Mouse (Mus musculus): Measurements from ENCODE around the gene Ing2.

Gene Ing2

DNA sequence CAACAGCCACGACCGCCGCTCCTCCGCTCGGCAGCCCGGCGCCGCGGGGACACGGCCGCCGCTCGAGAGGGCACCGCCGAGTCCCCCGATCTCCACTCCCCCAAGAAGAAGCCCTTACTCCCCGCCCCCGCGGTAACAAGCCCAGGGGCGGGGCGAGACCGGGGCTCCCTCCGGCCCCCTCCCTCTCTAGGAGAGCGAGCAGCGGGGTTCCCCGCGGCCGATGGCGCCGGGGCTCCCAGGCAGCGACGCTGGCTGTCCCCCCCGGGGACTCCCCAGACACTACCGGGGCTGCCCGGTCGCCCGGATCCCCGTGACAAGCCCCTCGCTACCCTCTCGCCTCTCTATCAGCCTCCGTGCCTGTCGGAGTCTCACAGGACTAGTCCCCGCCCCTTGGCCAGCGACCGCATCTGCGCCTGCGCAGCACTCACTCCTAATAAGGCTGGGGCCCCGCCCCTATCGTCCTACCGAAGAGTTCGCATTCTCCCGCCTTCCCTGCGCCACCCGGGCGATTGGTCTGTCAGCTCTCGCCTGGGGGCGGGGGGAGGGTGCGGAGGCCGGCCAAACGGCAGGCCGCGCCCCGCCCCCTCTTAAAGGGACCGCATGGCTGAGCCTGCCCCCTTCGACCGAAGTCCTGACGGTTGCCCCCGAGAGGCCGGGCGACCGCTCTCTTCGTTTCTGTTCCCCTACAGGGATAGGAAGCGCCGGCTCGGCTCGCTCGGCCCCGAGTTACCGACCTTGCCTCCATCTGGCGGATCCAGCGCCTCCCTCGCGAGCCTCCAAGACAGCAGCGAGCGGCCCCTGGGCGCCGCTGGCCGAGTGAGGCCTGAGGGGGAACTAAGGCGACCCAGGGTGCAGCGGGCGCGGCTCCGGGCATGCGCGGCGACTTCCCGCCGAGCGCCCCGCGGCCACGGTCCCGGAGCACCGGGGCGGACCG, at the start of gene Ing2:
Gene Ing2 (minus strand): TSS at position 780 of the 934 bp plus-strand sequence.
- DNase-seq (ENCODE audit: low spot score) = peak; percentile 100

DNA sequence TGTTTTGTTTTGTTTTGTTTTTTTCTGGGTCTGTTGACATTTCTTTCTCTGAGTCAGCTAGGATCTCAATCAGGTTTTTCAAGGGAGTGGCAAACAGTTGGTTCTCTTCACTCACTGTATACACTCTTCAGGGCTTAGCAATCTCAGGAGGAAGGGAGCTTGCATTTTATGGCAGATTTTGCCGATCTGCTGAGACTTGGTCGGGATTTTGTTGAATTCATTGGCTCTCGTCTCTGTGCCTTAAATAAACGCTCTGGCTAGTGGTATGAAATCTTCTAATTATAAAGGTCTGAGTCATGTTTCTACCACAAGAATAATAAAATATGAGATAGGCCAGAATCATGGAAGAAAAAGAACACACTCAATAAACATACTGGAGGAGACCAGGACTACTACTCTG, 46.3 kb upstream of the Ing2 start:
- DNase-seq (ENCODE audit: low spot score) = no peak

DNA sequence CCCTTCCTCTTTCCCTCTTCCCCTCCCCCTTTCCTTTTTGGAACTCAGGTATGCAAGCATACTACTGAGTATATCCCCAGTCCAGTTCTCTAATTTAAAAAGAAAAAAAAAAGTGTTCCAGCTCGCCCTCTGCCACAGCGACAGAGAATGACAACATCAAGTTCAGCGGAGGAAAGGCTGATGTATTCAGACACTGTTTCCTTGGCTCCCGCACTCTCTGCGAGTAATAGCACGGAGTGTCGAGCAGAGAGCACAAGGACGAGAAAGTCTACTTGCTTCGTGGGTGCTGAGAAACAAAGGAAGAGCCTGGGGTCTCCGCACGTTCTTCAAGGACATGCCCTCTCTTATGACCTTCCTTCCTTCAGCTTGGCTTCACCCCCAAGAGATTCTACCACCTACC, 43.3 kb upstream of the Ing2 start:
- DNase-seq (ENCODE audit: low spot score) = no peak

- peak; percentile 92 for DNase-seq (ENCODE audit: low spot score)
Measured at GRCm38 (mm10) chr8:47713761-47714745, 38.7 kb upstream of the Ing2 start, which contains the start of gene Cdkn2aip. TSS of gene Cdkn2aip (minus strand) at chr8:47713932.

- DNase-seq (ENCODE audit: low spot score) = peak; percentile 8
Measured at GRCm38 (mm10) chr8:47713171-47713663, 37.9 kb upstream of the Ing2 start.

GRCm38 (mm10) chr8:47708106-47708505, 32.8 kb upstream of the Ing2 start:
- no peak for DNase-seq (ENCODE audit: low spot score)

DNA sequence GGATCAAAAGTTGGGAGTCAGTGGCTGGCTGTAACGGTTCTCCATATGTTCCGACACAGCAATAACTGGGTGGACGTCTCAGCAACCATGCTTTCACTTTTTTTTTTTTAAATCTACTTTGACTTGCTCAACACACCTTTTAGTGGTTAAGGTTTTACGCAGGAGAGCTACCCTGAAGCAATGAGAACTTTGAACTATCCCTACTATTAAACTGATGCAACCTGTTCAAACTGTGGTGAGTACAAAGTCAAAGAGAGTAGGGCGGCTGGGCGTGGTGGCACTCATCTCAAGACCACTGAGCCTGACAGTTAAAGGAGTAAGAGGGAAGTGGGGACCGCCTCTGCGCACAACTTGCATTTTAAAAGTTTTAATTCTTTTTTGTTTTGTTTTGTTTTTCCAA, 31.4 kb upstream of the Ing2 start:
- DNase-seq (ENCODE audit: low spot score) = no peak

DNA sequence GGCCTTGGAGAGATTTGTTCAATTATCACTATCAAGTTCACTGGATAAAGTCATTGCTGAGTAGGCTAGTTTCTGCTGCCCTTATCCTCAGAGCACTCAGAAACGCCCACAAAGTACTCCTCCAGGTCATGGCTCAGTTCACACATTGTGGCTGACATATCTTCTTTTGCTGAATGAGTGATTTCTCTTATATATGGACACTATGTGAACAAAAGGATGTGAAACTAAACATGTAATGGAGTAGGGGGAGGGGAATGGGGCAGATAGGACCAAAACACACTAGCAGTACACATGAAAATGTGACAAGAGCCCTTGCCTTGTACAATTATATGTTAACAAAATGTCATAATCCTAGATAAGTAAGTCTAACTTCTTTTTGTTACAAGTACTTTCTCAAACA, 27.0 kb upstream of the Ing2 start:
- DNase-seq (ENCODE audit: low spot score) = no peak

GRCm38 (mm10) chr8:47697696-47698095, 22.3 kb upstream of the Ing2 start:
- no peak for DNase-seq (ENCODE audit: low spot score)

DNA sequence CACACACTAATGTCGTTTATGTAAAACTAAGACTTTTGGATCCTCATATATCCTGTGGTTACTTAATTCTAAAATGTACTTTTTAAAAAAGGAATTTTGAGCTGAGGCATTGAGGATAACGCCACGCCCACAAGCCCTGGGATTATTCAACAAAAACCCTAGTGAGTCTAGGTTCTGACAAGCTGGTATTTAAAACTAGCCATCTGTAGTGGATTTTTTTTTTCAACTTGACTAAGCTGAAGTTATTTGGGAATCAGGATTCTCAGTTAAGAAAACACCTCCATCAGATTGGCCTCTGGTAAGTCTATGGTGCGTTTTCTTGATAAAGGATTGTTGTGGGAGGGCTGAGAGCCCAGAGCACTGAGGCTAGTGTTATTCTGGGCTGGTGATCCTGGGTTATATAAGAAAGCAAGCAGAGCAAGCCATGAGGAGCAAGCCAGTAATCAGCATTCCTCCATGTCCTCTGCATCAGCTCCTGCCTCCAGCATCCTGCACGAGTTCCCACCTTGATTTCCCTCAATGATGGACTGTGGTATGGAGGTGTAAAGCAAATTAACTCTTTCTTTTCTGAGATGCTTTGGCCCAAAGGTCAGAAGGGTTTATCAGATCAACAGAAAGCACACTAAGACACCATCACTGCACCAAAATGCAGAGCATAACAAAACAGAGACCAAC, 20.2 kb upstream of the Ing2 start:
- peak; percentile 35 for DNase-seq (ENCODE audit: low spot score)

GRCm38 (mm10) chr8:47693119-47693518, 17.8 kb upstream of the Ing2 start:
- DNase-seq (ENCODE audit: low spot score) = peak; percentile 85

DNA sequence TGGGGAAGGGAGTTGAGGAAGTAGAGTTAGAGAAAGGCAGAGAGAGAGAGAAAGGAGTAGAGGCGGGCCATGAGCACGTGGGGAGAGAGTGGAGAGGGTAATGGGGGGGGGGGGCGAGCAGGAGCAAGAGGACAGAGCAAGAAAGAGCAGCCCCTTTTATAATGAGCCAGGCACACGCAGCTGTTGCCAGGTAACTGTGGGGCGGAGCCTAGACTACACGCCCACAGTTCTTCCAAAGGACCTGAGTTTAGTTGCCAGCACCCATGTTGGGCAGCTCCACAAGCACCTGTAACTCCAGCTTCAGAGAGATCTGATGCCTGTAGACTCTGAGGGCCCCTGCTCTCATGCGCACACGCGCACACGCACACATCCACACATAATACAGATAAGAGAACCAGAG, 16.5 kb upstream of the Ing2 start:
- no peak for DNase-seq (ENCODE audit: low spot score)

- no peak for DNase-seq (ENCODE audit: low spot score)
Measured at GRCm38 (mm10) chr8:47691303-47691702, 15.9 kb upstream of the Ing2 start.

DNA sequence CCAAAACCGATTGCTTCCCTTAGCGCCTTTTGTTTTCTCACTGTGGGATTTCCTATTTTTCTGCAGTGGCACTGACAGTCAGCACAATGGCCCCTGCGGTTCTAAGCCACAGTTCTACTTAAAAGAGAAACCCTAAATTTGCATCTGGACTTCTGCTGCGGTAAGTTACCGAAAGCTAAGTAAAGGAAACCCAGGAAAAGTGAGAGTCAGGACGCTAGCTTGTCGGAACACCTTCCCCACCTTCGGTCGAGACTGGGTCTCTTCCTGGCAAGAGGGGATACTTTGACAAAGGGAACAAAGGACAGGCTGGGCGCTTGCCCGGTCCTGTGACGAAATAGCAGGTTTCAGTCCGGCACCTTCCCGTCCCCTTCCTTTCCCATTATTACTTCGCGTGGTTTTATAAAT, 15.3 kb upstream of the Ing2 start:
- no peak for DNase-seq (ENCODE audit: low spot score)

DNA sequence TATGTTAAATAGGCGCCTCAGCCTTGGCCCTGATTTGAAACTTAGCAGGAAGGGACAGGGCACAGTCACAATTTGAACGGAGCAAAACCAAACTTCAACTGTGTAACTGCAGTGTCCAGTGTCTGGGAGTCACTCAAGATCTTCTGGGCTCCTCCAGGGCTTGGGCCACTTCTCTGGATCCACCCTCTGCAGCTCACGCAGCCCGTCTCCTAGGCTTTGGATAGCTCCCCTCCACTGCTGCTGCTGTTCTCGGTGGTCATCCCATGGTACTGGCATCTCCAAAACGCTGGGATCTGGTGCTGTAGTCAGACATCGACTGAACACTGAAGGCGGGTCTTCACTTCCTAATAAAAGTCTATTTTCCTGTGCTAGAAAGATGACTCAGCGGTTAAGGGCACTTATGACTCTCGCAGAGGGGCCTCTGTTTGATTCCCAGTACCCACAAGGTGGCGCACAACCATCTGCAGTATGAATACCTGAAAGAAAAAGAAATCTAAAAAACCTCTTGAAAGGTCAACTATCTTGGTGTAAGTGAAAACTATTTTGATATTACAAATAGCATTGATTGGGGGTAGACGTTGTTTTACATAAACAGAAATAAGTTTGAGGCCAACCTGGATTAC, 14.5 kb upstream of the Ing2 start:
- no peak for DNase-seq (ENCODE audit: low spot score)

- DNase-seq (ENCODE audit: low spot score) = no peak
Measured at GRCm38 (mm10) chr8:47684441-47684840, 9.1 kb upstream of the Ing2 start.

GRCm38 (mm10) chr8:47683994-47684393, 8.6 kb upstream of the Ing2 start:
- no peak for DNase-seq (ENCODE audit: low spot score)

DNA sequence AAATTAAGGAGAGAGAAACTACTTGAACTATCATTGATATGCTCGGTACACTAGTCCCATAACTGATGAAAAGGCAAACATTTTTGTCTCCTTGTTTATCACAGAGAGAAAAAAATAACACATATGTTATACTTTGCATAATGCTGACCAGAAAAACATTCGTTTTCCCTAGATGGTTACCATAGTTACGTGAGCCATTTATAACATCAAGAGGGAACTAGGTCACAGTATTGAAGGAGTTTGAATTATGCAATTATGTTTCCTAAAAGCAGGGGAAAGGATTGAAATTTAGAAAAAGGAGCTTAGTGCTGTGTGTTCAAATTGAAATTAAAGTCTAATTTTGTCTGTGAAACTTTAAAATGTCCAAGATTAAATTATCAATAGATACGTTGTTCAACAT, 5.0 kb upstream of the Ing2 start:
- DNase-seq (ENCODE audit: low spot score) = no peak

DNA sequence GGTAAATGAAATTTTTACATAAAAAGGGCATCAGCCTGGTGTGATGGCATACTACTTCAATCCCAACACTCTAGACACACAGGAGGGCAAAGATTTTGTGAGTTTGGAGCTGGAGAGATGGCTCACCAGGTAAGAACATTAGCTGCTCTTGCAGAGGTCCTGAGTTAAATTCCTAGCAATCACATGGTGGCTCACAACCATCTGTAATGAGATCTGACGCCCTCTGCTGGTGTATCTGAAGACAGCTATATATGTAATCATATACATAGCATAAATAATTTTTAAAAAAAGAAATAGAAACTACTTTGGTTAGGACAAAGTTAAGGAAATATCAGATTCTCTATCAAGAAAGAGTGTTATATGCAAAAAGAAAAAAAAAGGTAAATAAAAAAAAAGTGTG, 4.2 kb upstream of the Ing2 start:
- no peak for DNase-seq (ENCODE audit: low spot score)

DNA sequence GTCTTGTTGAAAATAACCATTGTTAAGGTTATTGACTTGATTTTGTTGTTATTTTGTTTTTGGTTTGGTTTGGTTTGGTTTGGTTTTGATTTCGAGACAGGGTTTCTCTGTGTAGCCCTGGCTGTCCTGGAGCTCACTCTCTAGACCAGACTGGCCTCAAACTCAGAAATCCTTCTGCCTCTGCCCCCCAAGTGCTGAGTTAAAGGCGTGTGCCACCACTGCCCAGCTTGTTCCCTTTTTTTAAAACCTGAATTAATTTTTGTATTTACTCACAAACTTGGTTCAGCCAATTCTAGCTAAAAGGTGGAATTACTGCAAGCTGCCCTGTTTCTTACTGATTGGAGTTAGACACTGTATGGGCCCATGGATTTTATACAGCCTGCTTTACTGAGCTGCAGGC, 1.3 kb upstream of the Ing2 start:
- no peak for DNase-seq (ENCODE audit: low spot score)

DNA sequence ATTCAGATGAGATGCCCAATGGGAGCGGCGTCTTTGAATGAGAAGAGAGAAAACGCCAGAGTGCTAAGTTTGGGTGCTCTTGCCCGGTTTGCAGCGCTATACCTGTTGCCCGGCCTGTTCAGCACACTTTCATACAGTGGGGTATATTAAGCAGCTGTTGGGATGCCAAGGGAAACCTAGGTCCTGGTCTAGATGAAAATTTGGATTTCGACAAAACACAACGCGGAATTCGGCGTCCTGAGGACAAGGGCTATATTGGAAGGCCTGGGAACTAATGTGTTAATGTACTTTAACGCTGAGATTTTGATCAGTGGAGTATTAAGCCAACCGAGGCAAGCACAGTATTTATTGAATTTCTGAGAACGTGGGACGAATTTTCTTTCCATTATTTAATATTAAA, 868 bp upstream of the Ing2 start:
- no peak for DNase-seq (ENCODE audit: low spot score)
